Mouse (Mus musculus): ENCODE measurements at regions not wholly inside any gene's neighbourhood (a gene's known extent, or its start where the extent isn't known, plus 50 kb on each side); places are given as distances from the start of the nearest gene placed in this dataset.
"Not testable (repeated sequence)": the region's sequence is repeated elsewhere in the genome, so short reads cannot be mapped to it uniquely, and the experiment has no call there.

DNA sequence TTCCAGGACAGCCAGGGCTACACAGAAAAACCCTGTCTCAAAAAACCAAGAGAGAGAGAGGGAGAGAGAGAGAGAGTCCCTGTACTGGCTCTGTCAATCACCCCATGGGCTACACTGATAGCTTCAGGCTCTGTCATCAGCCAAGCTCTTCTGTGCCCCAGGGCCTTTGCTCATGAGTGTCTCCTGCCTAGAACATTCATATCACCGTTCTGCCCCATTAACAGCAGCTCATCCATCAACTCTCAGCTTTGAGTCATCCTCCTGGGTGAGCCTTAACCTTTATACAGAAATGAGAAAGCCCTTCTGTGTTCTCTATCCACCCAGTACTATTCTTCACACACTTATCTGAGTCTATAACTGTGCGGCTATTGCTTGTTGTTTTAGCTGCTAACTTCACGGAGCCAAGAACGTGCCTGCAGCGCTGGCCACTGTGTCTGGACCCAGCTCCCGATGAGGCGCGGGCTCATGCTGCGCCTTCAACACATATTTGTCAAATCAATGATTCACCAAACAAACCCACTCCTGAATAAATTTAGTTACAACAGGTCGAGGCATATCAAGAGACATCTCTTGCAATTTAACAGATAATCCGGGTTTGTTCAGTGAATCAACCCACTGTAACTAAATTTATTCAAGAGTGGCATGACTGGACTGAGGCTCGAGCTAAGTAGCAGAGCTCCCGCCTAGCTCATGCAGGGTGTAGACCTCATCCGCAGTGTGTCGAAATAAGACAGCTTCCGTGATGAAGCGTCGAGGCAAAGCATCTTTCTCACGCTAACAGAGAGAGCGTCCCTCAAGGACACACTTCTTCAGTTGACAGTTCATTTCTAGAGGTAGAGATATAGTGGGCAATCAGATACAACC lies 152.1 kb downstream of the Katnal1 start:
- no peak for DNase-seq (ENCODE audit: low spot score in 2 of 2)

GRCm38 (mm10) chr5:148775232-148775631 lies 153.9 kb downstream of the Katnal1 start:
- no peak for DNase-seq (ENCODE audit: low spot score in 2 of 2)

- no peak for DNase-seq (ENCODE audit: low spot score in 2 of 2)
Measured at GRCm38 (mm10) chr5:148774446-148774845, 154.7 kb downstream of the Katnal1 start.

- DNase-seq (ENCODE audit: low spot score in 2 of 2) = no peak
Measured at GRCm38 (mm10) chr5:148769452-148769851, 159.7 kb downstream of the Katnal1 start.

DNA sequence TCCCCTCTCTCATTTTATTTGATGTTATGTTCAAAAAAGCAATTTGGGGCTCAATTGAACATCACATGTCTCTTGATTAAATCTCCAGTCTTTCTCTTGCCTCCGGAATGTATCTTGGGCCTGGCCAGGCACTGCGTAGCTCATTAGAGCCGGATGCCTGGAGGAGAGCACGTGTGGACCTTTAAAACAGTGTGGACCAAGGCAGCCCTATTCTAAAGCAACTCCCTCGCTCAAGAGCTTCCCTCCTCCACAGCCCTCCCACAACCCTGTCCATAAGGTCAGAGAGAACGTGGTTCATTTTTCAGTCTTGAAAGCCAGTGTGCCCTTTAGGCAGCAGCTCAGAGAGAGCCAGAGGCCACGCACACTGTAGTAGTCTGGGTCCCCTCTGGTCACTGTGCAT lies 160.8 kb downstream of the Katnal1 start:
- DNase-seq (ENCODE audit: low spot score in 2 of 2) = no peak

DNA sequence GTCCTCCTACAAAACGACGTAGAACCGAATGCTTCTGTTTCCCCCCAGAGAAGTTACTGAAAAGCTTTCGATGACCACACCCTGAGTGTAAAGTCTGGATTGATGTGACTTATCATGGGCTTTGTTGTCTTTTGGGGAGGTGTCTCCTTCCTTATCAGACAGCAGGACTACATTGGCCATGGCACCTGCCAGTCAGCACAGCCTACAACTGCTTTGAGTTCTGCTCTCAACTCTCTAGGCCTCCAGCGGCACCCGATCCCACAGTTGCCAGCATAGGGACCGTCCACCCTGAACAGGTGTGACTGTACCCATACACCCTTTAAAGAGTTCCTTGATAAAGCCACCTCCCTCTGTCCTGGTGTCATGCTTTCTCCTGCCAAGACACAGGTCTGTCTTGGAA lies 163.1 kb downstream of the Katnal1 start:
- no peak for DNase-seq (ENCODE audit: low spot score in 2 of 2)

GRCm38 (mm10) chr5:148760108-148760507 lies 169.0 kb downstream of the Katnal1 start:
- no peak for DNase-seq (ENCODE audit: low spot score in 2 of 2)

GRCm38 (mm10) chr5:148758786-148759185 lies 170.3 kb downstream of the Katnal1 start:
- DNase-seq (ENCODE audit: low spot score in 2 of 2) = no peak

GRCm38 (mm10) chr5:148757715-148758114 lies 171.4 kb downstream of the Katnal1 start:
- DNase-seq (ENCODE audit: low spot score in 2 of 2) = no peak

- no peak for DNase-seq (ENCODE audit: low spot score in 2 of 2)
Measured at GRCm38 (mm10) chr5:148757236-148757635, 171.9 kb downstream of the Katnal1 start.

DNA sequence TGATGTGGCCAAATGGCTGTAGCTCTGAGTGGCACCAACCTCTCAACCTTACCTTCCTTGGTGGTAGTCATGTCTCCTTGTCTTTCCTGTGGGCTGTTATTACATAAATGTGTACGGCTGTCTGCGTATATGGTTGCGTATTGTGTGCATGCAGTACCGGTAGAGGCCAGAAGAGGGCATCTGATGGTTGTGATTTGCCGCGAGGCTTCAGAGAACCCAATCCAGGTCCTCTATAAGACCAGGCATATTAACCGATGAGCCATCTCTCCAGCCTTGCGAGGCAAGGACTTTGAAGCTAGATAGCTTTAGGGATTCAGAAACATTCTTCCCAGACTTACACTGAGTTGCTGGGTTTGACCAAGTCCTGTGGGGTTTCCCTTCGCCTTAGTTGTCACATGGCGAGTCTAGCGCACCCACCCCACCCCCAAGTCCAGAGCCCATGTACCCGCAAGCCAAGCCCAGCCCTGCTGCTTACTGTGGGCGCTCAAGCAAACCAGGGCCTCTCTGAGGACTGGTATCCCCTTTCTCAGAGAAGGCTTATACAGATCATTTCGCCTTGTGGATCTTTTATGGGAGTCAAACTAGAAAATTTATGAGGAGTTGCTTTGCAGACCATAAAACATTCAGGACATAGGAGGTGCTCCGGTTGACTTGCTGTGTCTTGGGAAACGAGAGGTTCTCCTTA lies 172.7 kb downstream of the Katnal1 start:
- DNase-seq (ENCODE audit: low spot score in 2 of 2) = no peak

DNA sequence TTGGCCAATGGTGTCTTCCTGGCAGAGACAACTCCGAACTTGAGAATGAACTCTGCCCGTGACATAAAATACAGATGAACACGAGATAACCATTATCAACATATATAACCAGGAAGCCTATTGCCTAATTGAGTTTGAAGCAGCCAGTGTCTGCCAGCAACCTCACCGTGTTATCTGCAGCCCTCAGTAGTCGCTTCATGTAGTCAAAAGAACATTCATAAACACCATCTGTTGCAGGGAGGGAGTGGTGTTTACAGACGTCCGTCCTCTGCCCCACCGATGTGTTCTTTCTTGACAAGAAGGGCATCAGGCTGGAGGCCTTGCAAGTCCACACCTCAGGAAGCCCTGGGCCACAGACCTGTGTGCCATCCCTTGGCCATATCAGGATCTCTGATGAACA lies 173.3 kb downstream of the Katnal1 start:
- no peak for DNase-seq (ENCODE audit: low spot score in 2 of 2)

- DNase-seq (ENCODE audit: low spot score in 2 of 2) = no peak
Measured at GRCm38 (mm10) chr5:148754896-148755295, 174.2 kb downstream of the Katnal1 start.

- no peak for DNase-seq (ENCODE audit: low spot score in 2 of 2)
Measured at GRCm38 (mm10) chr5:148754363-148754762, 174.8 kb downstream of the Katnal1 start.

GRCm38 (mm10) chr5:148753457-148753856 lies 175.7 kb downstream of the Katnal1 start:
- DNase-seq (ENCODE audit: low spot score in 2 of 2) = no peak

DNA sequence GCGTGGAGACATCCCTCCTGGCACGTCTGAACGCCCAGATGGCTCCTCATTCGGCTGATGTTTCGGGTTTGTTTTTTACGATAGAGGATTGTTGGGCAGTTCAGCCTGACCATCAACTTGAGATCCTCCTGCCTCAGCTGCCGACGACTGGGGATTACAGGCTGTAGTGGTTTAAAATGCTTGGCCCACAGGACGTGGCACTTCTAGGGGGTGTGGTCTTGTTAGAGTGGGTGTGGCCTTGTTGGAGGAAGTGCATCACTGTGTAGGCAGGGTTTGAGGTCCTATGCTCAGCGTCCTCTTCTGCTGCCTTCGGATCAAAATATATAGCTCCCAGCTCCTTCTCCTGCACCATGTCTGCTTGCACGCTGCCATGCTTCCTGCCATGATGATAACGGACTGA lies 177.1 kb downstream of the Katnal1 start:
- no peak for DNase-seq (ENCODE audit: low spot score in 2 of 2)

- DNase-seq (ENCODE audit: low spot score in 2 of 2) = no peak
Measured at GRCm38 (mm10) chr5:148750002-148750734, 179.0 kb downstream of the Katnal1 start.

DNA sequence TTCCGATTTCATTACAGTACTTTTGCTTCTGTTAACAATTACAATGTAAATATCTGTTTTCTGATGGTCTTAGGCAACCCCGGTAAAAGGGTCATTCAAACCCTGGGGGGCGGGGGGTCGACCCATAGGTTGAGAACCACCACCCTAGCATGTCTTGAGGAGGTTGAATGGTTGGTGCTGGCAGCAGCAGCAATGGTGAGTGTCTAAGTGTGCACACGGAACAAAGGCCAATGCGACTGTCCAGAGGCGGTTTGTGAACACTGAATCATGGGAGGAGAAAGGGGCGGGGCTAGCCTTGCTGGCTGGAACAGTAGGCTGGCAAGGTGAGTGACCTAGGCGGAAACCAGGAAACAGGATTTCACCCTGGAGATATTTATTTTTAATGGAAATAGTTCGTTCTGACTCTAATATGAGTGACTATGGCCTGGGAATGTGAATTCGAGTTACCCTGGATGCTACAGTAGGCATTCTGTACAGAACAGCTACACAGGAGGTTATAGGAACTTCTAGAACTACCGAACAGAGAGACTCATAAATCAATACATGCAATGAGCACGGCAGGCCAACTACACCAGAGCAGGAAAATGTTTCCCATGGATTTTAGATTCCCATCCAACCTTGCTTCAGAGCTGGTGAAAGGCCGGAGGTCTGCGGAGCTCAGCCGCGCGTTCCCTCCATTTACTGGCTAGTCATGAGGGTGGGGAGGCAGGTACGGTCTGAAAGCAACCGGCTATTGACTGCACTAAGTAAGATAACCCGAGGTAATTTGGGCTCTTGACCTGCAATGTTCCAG lies 181.0 kb downstream of the Katnal1 start:
- DNase-seq (ENCODE audit: low spot score in 2 of 2) = no peak

GRCm38 (mm10) chr5:148747549-148747948 lies 181.6 kb downstream of the Katnal1 start:
- DNase-seq (ENCODE audit: low spot score in 2 of 2) = no peak

DNA sequence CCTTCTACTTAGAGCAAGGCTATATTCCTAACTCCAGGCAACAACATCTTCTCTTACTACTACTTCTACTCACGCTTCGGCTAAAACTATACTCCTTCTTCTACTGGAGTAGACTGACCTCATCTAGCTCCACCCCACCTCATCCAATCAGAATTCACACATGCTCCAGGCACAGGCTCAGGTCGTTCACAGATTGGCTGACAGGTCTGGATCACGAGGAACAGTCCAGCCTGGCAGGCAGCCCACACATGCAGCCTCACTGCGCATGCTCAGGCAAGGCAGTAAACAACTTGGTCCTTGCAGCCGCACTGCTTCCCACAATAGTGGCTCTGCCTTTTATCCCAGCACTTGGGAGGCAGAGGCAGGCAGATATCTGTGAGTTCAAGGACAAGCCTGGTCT lies 182.4 kb downstream of the Katnal1 start:
- DNase-seq (ENCODE audit: low spot score in 2 of 2) = not testable (repeated sequence)

GRCm38 (mm10) chr5:148744676-148745391 lies 184.3 kb downstream of the Katnal1 start:
- DNase-seq (ENCODE audit: low spot score in 2 of 2) = no peak
